Mouse (Mus musculus) adrenal gland, postnatal 4 days (tissue): ENCODE measurements around the gene G6pc3. TPM values are rescaled to one million over a fixed set of nuclear protein-coding genes. Genes with fewer than 3 reads are reported as not detected.

Experiments
- DNase-seq, 2 experiments: peaks; one replicate each; pipeline ENCODE4 v3.0.0; 2021 to 2022; ENCODE audit warnings: low spot score in 2 of 2, mixed read lengths in 2 of 2
- total RNA-seq, 2 experiments: library from RNA; stranded (reverse); gene quantifications; 2 replicates each; pipeline ENCODE4 v1.2.3; 2021

The G6pc3 gene
- total RNA-seq, 2 experiments from 2014 or later, result 86.3 to 93.3 TPM

DNA sequence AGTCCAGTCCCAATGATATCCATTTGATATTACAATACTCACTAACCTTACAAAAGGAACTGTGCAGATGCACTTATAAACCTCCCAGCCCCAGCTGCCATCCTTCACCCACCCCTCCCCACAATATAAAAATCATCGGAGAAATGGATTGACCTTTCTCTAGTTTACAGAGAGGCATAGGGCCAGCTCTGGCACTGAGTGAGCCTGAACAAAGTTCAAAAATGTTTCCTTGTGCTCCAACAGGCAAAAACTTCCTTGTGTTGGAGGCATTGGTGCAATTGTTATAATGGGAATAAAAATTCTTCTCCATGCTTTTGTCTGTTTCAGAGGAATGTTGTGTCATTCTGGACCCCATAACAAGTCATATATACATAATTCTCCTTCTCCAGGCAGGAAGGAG, 3.2 kb upstream of the G6pc3 start:
- DNase-seq, result no peak

DNA sequence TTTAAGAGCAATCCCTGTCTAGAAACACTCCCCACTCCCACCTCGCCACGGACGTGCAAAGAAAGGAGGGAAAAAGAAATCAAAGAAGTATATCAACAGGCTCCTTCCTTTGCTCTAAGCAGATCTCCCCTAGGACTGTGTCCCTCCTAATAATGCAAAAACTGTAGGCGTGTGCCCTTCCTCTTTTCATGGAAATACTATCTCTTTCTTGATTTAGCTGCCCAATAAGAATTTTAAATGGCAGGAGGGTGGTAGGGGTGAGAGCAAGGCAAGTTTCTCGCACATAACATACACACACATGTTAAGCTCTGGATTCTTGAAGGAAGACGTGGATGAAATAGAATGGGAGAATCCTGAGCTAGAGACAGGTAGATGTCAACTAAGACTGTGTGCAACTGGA, 440 bp upstream of the G6pc3 start:
- no peak for DNase-seq

DNA sequence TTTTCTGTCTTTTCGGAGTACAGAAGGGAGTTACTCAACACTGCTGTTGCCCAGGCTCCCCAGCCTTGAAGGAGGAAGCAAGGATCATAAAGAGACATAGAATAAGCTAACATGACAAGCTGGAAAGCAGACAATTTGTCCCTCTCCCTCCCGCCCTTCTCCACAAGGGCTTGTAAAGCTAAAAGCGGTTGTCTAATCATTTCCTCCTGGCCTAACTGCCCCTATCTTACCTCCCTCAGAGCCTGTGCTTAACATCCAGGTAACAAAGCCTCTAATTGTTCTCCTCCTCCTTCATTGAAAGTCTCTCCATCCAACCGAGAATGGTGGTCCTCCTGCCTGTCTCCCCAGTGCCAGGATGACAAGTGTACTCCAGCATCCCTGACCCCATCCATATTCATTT, 1.4 kb downstream of the G6pc3 start:
- DNase-seq, result no peak

DNA sequence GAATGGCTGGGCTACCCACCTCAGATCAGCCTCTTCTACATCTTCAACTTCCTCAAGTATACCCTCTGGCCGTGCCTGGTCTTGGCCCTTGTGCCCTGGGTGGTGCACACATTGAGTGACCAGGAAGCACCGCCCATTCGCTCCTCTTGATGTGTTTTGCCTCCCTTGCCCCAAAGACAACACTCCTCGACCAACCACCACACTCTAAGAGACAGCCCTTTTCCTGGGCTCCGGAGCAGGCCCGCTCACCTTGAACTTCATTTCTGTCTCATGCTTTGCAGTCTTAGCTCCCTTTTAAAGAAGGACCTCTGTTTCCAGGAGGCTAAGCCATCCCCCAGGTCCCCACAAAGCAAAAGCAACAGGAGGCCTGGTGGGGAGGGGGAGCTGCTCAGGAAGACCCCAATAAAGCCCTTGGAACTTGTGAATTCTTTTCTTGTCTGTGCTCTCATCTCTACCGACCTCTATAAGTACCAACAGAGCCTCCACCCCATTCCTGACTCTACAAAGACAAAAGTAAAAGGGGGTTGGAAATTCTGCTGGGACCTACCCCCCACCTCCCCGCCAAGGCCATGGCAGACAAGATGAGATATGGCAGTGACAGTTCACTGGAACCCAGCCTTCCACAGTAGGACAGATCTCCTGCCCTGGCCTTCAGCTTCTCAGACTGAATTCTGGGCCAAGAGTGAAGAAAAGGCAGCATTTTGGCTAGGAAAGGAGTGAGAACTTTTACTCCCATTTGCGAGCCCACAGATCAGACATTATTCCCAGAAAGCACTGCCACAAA, 4.4 kb downstream of the G6pc3 start:
- no peak for DNase-seq

DNA sequence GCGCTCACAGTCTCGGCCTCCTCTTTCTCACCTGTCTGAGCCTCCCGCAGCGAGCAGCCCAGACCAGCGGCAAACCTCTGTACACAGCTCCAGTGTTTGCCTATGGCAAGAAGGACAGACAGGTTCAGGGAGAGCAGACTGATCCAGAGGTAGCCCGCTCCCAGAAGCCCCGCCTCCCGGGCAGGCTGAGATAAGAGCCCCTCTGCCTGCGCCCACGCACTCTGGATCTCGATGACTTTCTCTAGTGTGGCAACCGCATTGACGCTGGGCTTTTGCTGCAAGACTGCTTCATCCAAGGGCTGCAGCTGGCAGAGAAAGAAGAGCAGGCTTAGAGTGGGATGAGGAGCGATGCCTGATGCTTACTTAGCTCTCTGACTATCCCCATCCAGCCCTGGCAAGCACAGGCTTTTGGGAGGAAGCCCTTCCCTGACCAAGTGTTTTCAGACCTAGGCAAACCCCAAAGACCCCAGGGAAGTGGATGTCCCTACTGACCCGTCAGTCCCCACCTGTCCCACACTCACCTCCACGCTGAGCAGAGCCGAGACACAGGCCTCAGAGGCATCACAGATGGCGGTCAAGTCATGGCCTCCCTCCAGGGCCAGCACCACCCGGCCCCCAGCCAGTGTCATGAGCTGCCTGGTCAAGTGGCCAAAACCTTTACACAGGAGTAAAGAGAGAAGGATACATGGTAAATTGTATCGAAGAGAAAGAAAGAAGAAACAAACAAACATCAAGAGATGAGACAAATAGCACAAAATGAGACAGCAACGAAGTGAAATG, 6.8 kb downstream of the G6pc3 start:
- no peak for DNase-seq

DNA sequence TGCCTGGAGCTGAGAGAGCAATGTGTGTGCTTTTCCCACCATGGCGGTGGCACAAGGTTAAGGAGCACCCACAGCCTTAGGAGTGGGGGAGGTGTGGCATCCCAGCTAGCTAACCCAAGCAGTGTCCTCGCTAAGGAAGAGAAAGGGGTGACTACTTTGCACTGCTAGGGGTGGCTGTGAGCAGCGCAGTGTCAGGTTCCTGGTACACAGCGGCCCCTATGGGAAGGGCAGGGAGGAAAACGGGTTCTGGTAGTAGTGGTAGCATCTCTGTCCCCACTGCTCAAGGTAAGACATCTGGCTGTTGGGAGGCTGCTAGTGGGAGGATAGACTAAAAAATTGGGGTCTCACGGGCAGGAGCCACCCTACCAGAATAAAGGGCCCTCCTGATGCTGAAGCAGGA, 8.8 kb downstream of the G6pc3 start:
- no peak for DNase-seq

DNA sequence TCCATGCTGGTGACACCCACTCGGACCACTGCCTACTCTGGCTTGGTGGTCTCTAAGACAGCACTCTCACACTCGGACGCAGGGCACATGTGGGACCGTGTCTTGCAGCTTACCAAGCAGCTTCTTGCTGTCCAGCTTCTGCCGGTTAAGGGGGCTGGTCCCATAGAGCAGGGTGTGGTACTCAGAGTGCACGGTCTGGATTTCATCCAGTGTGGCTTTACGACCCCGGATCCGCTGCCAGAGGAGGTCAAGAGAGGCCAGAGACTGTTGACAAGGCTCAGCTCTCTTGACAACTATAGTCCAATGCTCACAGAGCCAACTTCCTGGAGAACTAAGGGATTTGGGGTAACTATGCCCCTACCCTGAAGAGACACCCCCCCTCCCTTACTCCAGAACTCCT, 10.4 kb downstream of the G6pc3 start:
- DNase-seq, result peak in 1 of 2 experiments; percentile 2

DNA sequence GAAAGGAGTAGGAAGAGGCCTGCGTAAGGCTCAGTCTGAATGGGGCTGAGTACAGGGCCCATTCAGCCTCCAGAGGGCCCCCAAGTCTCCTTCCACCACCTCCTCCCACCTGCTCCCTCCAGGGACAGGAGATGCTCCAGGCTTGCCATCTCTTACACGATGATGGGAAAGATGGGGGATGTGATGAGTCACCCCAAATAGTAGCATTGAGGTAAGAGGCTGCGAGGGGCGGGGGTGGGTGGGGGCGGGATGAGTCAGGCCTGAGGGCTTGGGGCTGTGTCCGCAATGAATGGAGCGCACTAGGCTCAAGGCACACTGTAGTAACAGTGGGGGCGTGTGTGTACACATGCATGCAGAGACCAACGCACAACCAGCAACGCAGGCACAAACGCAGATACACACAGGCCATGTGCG, 12.0 kb downstream of the G6pc3 start:
- DNase-seq, result peak in 1 of 2 experiments; percentile 1

DNA sequence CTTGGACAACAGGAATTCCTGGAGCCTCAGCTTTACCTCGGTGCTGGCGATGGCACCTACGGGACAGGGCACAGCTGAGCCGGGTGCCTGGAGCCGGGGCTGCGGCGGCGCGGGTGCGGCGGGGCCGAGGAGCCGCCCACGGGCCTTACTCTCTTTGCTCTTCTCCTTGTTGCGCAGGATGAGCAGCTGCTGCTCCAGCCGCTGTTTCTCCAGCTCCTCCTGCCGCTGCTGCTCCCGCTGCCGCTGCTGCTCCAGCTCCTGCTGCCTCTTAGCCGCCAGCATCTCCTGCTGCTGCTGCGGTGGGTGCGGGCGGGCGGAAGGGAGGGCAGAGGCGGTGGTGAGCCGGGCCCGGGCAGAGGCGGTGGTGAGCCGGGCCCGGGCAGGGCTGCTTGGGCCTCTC, 17.1 kb downstream of the G6pc3 start:
- no peak for DNase-seq

DNA sequence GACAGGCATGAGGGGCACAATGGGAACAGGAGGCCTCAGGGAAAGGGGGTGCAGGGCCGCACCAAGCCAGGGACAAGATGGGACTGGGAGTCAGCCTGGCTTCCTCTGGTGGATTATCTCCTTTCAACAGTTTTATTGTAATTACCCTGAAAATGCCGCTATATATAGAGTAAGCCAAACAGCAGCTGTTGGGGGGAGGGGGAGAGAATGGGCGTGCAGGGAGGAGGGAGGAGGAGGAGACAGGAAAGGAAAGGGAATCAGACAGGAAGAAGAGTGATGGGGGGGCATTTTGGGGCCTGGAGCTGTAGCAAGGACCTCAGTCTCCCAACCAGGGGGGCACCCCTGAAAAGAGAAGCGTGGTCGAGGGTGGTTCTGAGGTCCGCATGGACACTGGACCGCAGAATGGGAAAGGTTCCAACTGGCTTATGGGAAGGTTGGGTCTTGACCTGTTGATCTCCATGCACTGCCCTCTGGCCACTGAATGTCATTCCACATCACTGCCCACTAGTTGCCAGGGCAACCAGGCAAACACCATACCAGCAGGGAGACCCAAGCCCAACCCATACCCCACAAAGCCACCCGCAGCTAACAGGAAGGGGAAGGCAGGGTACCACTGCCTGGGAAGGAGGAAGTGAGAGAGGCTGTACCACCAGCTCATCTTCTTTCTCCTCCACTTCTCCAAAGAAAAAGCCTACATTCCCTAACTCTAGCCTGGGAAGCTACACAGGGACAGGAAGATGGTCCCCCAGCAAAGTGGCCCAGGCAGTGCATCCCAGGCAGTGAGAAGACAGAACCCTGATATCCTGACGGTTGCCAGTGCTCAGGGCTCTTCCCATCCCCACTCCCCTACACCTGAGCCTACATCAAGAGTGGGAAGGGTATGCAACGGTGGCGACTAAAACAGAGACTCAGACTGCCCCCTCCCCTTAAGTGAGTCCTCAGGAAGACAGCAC, 18.7 kb downstream of the G6pc3 start:
- DNase-seq, result no peak

DNA sequence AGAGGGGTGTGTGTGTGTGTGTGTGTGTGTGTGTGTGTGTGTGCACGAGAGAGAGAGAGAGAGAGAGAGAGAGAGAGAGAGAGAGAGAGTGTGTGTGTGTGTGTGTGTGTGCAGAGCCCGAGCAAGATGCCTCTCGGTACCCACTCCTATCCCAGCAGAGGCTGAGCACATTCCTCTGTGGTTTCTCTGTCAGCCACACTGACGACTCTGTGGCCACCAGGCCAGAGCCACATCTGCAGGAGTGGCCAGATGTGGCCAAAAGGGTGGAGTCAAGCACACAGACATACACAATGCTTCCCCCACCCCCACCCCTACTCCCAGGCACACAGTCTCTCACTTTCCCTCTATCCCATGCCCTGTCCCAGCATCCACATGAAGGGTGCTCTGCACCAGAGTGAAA, 19.4 kb downstream of the G6pc3 start:
- no peak for DNase-seq

DNA sequence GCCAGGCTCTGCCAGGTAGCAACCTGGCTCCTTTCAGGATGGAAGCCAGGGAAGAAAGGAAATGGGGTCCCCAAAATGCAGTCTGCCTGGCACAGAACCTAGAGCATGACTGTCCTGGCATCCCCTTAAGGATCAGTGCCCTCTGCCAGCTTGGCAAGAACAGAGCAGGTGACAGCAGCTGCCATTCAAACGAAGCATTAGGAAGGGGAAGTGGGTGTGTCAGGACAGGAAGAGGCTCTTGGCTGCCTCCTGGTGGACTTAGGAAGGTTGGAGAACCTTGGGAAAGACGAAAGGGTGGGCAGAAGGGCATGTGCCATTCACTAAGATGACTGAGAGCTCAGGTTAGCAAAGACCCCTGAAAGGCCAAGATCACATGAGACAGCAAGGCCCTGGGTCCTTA, 20.3 kb downstream of the G6pc3 start:
- no peak for DNase-seq

DNA sequence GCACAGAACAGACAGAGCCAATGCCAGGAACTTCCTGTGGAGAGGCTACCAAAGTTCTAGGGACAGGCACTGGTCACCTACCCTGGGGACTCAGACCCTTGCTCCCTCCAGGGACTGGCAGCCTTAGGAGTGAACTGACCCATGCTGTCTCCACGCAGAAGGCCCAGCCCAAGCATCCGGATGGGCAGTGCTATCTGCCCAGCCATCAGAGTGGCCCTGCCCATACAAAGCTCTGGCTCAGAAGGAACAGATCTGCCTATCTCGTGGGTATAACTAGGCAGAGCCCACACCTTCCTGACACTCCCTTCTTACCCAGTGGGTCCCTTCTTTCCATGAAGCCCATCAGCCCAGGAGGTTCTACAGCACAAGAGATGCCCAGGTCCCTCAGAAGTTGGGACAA, 20.8 kb downstream of the G6pc3 start:
- DNase-seq, result no peak

DNA sequence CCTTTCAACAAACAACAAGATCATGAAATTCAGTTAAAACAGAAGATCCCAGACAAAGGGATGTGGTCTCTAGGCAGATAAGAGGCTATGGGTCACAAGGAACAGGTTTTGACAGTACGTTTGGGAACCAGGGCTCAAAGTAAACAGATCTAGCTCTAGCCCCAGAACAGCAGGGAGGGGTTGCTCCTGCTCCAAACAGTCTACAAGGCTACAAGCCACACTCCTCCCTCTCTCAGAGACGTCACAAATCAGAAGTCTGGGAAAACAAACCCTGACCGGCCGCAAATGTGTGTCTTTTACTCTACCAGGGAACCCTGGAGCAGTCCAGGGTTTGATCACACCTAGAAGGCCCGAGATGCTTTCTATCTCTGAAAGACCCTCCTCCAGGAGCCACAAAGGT, 21.6 kb downstream of the G6pc3 start:
- DNase-seq, result no peak

DNA sequence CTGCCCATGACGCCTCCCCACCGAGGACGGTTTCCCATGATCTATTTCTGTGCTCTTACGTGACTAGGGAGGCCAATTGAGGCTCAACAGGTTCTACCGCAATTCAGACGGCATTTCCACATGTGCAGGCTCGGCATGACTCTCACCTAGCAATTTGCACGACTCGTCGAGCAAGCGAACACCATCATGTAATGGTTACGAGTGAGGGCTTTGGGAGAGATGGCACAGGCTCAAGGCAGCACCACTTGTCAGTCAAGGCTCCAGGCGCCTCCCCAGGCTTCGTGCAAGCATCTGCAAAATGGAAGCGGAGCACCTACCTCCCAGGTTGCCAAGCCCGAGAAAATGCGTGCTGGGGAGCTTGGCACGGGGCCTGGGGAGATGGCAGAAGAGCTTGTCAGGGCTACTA, 22.5 kb downstream of the G6pc3 start:
- no peak for DNase-seq

DNA sequence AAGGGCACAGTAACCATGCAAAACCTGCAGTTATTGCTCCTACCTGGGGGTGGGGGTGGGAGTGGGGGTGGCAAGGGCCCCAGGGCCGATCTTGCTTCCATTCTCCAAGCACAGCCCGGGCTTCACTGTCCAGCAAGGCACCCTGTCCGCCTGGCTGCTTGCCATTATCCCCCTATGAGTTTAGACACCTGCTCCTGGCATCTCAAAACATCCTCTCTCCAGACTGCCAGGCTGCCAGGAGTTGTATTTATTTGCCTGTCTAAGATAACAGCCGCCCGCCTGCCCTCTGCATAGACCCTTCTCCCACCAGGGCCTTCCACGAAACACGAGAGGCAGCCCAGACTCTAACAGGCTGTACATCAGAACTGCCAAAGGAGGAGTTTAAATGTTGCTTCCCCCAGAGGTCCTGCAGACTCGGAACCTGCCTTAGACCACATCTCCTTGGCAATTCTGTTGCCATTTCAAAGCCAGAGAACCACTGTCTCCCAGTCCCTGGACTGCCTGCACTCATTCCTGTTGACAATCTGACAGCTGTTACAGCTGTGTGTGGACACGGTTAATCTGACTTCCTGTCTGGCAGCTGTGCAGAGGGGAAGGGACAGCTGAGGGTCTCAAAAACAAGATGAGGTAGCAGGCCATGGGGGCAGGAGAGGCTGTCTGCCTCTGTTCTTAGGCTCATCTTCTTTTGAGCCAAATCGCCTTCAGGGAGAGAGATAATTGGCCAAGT, 25.2 kb downstream of the G6pc3 start:
- no peak for DNase-seq

DNA sequence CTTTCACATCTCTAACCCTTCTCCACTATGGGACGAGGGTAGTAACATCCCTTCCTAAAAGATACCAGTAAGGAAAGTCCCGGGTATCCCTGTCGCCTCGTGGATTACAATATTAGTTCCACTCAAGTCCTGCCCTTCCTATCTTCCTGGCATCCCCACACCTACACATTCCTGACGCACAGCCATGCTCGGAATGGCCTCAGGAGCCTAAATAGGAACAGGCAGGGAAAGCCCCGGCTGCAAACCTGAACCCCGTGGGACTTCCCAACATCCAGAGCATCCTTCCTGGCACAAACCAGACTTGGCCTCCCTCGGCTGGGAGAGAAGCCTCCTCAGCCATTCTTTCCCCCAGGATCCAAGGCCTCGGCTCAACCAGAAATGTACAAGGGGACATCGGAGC, 26.1 kb downstream of the G6pc3 start:
- DNase-seq, result no peak

DNA sequence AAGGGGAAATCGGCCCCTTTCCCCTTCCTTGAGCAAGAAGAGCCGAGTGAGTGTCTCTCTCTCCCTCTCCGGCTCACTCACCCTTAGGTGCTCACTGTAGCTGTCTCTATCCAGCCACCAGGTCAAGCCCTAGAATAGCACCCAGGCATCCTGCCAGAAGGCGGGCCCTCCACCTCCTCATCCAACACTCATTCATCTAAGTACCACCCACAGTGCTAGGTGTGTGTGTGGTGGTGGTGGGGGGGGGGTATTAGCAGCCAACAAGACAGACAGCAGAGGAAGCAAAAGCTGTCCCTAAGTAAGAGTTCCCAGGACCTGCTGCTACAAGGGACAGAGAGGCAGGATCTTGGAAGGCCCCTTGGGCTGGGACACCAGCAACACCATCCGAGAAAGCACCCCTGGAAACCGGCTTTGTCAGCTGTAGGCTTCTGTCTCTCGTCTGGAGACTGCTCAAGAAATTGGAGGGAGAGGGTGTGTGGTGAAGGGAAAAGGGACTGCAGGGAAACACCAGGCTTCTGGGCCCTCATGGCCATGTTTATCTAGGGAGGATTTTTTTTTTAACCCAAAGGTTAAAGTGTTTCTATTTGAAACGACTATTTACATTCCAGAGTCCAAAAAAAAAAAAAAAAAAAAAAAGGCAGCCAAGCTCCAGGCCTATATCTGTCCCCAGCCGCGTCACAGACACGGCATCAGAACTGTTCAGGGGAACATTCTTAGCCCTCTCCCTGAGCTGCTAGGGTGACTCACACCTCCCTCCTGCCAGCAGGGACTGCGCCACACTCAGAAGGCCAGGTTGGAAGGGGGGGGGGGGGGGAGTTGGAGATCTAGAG, 26.9 kb downstream of the G6pc3 start:
- no peak for DNase-seq

DNA sequence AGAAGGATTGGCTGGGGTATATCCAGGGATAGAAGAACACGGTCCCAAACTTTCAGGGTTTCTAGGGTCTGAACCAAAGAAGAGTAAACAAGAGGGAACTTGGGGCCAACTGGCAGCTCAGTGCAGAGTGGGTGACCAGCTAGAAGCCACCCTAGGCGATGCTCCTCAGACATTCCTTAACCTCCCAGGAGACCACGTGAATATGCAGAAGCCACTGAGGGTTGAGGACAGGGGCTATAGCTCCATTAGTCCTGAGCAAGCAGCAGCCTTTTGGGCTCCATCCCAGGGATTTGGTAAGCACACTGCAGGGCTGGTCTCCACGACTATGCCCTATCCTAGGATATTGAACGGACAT, 27.4 kb downstream of the G6pc3 start:
- DNase-seq, result no peak

DNA sequence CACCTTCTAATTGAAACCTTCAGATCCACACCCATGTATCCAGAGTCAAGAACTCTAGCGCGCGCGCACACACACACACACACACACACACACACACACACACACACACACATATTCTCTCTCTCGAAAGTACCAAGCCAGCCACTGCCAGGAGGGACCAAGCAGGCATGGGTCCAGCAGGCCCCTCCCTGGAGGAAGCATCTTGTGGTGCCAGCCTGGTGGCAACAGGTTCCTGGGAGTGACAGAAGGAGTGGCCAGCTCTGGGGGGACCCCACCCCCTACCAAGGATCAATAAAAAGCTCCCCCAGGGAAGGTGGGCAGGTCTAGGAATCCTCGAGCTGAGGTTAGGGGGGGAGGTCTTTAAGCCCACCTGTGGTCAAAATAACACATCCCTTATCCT, 28.0 kb downstream of the G6pc3 start:
- DNase-seq, result no peak
